Mouse (Mus musculus) CH12.LX (cell line): ENCODE measurements at regions not wholly inside any gene's neighbourhood (a gene's known extent, or its start where the extent isn't known, plus 50 kb on each side); places are given as distances from the start of the nearest gene placed in this dataset.

Source experiments
- DNase-seq: peaks from one replicate; pipeline ENCODE4 v3.0.0-alpha.2; 2013; ENCODE audit errors: extremely low read depth
- H3K27ac ChIP-seq: 2 replicates; pipeline ENCODE4 v1.5.1; 2012; ENCODE audit warnings: low read depth, mild to moderate bottlenecking, control low read depth, moderate library complexity; ENCODE audit not compliant: insufficient read depth
- H3K27me3 ChIP-seq: replicated peaks from 2 replicates; pipeline ENCODE3; 2012; ENCODE audit warnings: inconsistent platforms
- H3K36me3 ChIP-seq, 2 experiments: replicated peaks in 1 of 2; 2 replicates each; pipeline versions ENCODE3 to v1.6.1; 2012; ENCODE audit warnings: inconsistent platforms in 1 of 2, low read length in 1 of 2, mild to moderate bottlenecking in 1 of 2, mixed read lengths in 1 of 2, moderate library complexity in 1 of 2; ENCODE audit not compliant: control insufficient read depth in 1 of 2, insufficient read depth in 1 of 2
- H3K4me1 ChIP-seq, 2 experiments: 2 replicates each; pipeline ENCODE4 v1.6.1; 2012; ENCODE audit warnings: inconsistent platforms in 1 of 2, moderate library complexity in 1 of 2; ENCODE audit not compliant: insufficient read depth in 2 of 2, control insufficient read depth in 1 of 2
- H3K4me2 ChIP-seq: 2 replicates; pipeline ENCODE4 v1.6.1; 2012; ENCODE audit warnings: low read depth, mild to moderate bottlenecking, control low read depth; ENCODE audit not compliant: poor library complexity, insufficient read depth, severe bottlenecking
- H3K4me3 ChIP-seq, 3 experiments: fragments of 150-350 bp in 1 of 3; sonication (generic) in 1 of 3; replicated peaks in 1 of 3; 2 replicates each; pipeline versions ENCODE3 to v1.5.1; 2011 to 2012; ENCODE audit warnings: low read depth in 2 of 3, low read length in 2 of 3, mild to moderate bottlenecking in 2 of 3, moderate library complexity in 2 of 3, control low read depth in 1 of 3, improper control_type of control experiment in 1 of 3, inconsistent platforms in 1 of 3, mixed read lengths in 1 of 3; ENCODE audit not compliant: poor library complexity in 1 of 3
- H3K79me2 ChIP-seq: replicated peaks from 2 replicates; pipeline ENCODE4 v1.6.1; 2012; ENCODE audit warnings: mild to moderate bottlenecking, moderate library complexity; ENCODE audit not compliant: control insufficient read depth, poor library complexity, insufficient read depth, severe bottlenecking; ENCODE audit errors: extremely low read depth
- H3K9ac ChIP-seq: 2 replicates; pipeline ENCODE4 v1.6.1; 2012; ENCODE audit warnings: low read depth, mild to moderate bottlenecking, control low read depth, moderate library complexity; ENCODE audit not compliant: insufficient read depth
- H3K9me3 ChIP-seq: replicated peaks from 2 replicates; pipeline ENCODE3; 2012; ENCODE audit warnings: low read length, inconsistent platforms, mixed read lengths
- BHLHE40 ChIP-seq: IDR thresholded peaks from 2 replicates; pipeline ENCODE4 v1.6.1; 2011; ENCODE audit warnings: mild to moderate bottlenecking, low read depth, low read length, improper control_type of control experiment
- CHD2 ChIP-seq: IDR thresholded peaks from 2 replicates; pipeline ENCODE4 v1.6.1; 2011; ENCODE audit warnings: low read length, improper control_type of control experiment
- CTCF ChIP-seq, 2 experiments: IDR thresholded peaks in 1 of 2; conservative IDR thresholded peaks in 1 of 2; 2 replicates each; pipeline ENCODE4 v1.5.1; 2011 to 2012; ENCODE audit warnings: low read depth in 2 of 2, low read length in 2 of 2, improper control_type of control experiment in 1 of 2, inconsistent platforms in 1 of 2, mild to moderate bottlenecking in 1 of 2, moderate library complexity in 1 of 2
- ETS1 ChIP-seq: conservative IDR thresholded peaks from 2 replicates; pipeline ENCODE4 v1.6.1; 2012; ENCODE audit warnings: low read depth, mild to moderate bottlenecking, inconsistent platforms, low read length, improper control_type of control experiment, moderate library complexity
- HCFC1 ChIP-seq: IDR thresholded peaks from 2 replicates; pipeline ENCODE4 v1.6.1; 2012; ENCODE audit warnings: low read depth, mild to moderate bottlenecking, inconsistent platforms, low read length, improper control_type of control experiment
- MAFK ChIP-seq: IDR thresholded peaks from 2 replicates; pipeline ENCODE4 v1.6.1; 2011; ENCODE audit warnings: low read length, improper control_type of control experiment; ENCODE audit not compliant: insufficient replicate concordance
- MXI1 ChIP-seq: IDR thresholded peaks from 2 replicates; pipeline ENCODE4 v1.6.1; 2011; ENCODE audit warnings: mild to moderate bottlenecking, low read depth, low read length, improper control_type of control experiment
- MYC ChIP-seq: IDR thresholded peaks from 2 replicates; pipeline ENCODE4 v1.6.1; 2011; ENCODE audit warnings: low read depth, mild to moderate bottlenecking, improper control_type of control experiment, low read length
- NRF1 ChIP-seq: IDR thresholded peaks from 2 replicates; pipeline ENCODE4 v1.6.1; 2014; ENCODE audit warnings: low read depth, mild to moderate bottlenecking, inconsistent platforms, low read length, improper control_type of control experiment, moderate library complexity
- POLR2A ChIP-seq: IDR thresholded peaks from 2 replicates; pipeline ENCODE4 v1.6.1; 2011; ENCODE audit warnings: low read depth, mild to moderate bottlenecking, improper control_type of control experiment, low read length
- POLR2AphosphoS2 ChIP-seq: IDR thresholded peaks from 2 replicates; pipeline ENCODE4 v1.6.1; 2011; ENCODE audit warnings: low read depth, low read length, improper control_type of control experiment
- RAD21 ChIP-seq: IDR thresholded peaks from 2 replicates; pipeline ENCODE4 v1.6.1; 2011; ENCODE audit warnings: low read depth, mild to moderate bottlenecking, low read length, improper control_type of control experiment, moderate library complexity
- RCOR1 ChIP-seq: conservative IDR thresholded peaks from 2 replicates; pipeline ENCODE4 v1.6.1; 2012; ENCODE audit warnings: low read depth, mild to moderate bottlenecking, inconsistent platforms, low read length, improper control_type of control experiment
- SMC3 ChIP-seq: IDR thresholded peaks from 2 replicates; pipeline ENCODE4 v1.6.1; 2011; ENCODE audit warnings: low read depth, low read length, improper control_type of control experiment
- UBTF ChIP-seq: IDR thresholded peaks from 2 replicates; pipeline ENCODE4 v1.6.1; 2012; ENCODE audit warnings: low read depth, mild to moderate bottlenecking, inconsistent platforms, low read length, improper control_type of control experiment, moderate library complexity
- USF1 ChIP-seq: IDR thresholded peaks from 2 replicates; pipeline ENCODE4 v1.6.1; 2014; ENCODE audit warnings: low read depth, mild to moderate bottlenecking, inconsistent platforms, low read length, improper control_type of control experiment
- ZNF384 ChIP-seq: IDR thresholded peaks from 2 replicates; pipeline ENCODE4 v1.6.1; 2012; ENCODE audit warnings: low read depth, low read length, improper control_type of control experiment, inconsistent platforms
- dilution Hi-C: fragments of 300-500 bp; cut with MboI; formaldehyde crosslinking; loops from 2 replicates; pipeline ENCODE4 v1.14.3; 2020; ENCODE audit warnings: low sequenced_read_pairs; ENCODE audit not compliant: extremely low pct_unique_long_range_greater_than_20kb, extremely low pct_ligation_motif_present
- in situ Hi-C: fragments of 300-500 bp; cut with MboI; formaldehyde crosslinking; loops from 3 replicates; pipeline ENCODE4 v1.14.3; 2019; ENCODE audit warnings: low sequenced_read_pairs, low pct_ligation_motif_present, low pct_unique_long_range_greater_than_20kb, mixed read lengths

DNA sequence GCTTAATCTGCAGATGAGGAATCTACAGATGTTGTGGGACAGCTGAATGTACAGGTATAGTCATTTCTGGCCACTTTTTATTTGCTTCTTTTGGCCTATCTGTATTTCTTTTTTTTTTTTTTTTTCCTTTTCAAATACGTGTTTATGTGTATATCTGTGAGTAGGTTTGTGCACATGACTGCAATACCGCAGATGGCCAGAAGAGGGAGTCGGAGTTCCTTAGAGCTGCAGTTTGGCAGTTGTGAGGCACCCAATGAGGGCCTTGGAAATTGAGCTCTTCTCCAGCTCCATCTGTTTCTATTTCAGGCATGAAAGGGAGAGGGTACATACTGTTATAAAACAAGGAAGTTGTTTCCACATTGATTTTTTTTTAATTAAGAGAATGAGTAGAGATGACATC lies 137.2 kb upstream of the Smim23 start:
- H3K4me2 ChIP-seq = no peak overlapping the region
- H3K9me3 ChIP-seq = peaks cover 5% of the 10 kb centered on the region
- dilution Hi-C loops = no loop called here
- no peak overlapping the region for H3K9ac ChIP-seq
- peaks cover 18% of the 10 kb centered on the region for H3K27me3 ChIP-seq
- no peaks in the 10 kb centered on the region for H3K79me2 ChIP-seq
- no peak overlapping the region for H3K27ac ChIP-seq
- DNase-seq = peak; percentile 18
- no peaks in the 10 kb centered on the region for H3K4me1 ChIP-seq
- H3K36me3 ChIP-seq = no peaks in the 10 kb centered on the region
- in situ Hi-C loops = no loop called here
- TF ChIP-seq CTCF (conservative IDR thresholded peaks at IDR 0.05 in 1 of 2, IDR thresholded peaks at IDR 0.05 in 1 of 2; ENCODE audit: low read depth in 2 of 2, low read length in 2 of 2) (peak; percentile 63 to 65), MXI1 (no peak), SMC3 (peak; percentile 63), RAD21 (peak; percentile 54), BHLHE40 (0 out of 2 replicates have a peak, but pooled peaks have one; percentile 19), HCFC1 (no peak), ZNF384 (0 out of 2 replicates have a peak, but pooled peaks have one; percentile 31)
- H3K4me3 ChIP-seq = no peak overlapping the region

DNA sequence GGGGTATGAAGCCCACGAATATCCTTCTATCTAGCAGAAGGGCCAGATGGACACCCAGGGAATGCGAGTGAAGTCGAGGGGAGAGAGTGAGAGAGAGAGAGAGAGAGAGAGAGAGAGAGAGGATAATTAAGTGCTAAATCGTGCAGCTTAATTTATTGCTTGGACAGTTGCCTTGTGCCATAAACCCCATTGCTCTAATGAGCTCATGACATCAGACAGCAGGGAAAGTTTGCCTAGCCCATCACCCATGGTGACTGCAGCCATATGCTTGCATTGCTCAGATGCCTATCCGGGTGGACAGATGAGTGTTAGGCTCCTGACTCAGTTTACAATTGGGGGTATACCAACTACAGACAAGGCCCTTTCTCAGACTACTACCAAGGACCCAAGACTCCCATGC lies 134.6 kb upstream of the Smim23 start:
- Histone ChIP-seq H3K79me2 (no peaks in the 10 kb centered on the region), H3K9me3 (peaks cover 5% of the 10 kb centered on the region), H3K36me3 (no peaks in the 10 kb centered on the region), H3K4me2 (no peak overlapping the region)
- TF ChIP-seq CTCF (conservative IDR thresholded peaks at IDR 0.05 in 1 of 2, IDR thresholded peaks at IDR 0.05 in 1 of 2; ENCODE audit: low read depth in 2 of 2, low read length in 2 of 2) = no peak
- no peak for TF ChIP-seq NRF1
- no peak for TF ChIP-seq MAFK
- no peak for TF ChIP-seq USF1
- no peak for TF ChIP-seq UBTF
- TF ChIP-seq POLR2AphosphoS2 = no peak
- TF ChIP-seq MYC = no peak
- no peak for TF ChIP-seq SMC3
- TF ChIP-seq RCOR1 = no peak
- TF ChIP-seq ETS1 = no peak
- no peak for TF ChIP-seq CHD2
- no peak for TF ChIP-seq POLR2A
- TF ChIP-seq, all 38 proteins: peak for 0
- peaks cover 19% of the 10 kb centered on the region for H3K27me3 ChIP-seq
- no peak overlapping the region for H3K4me3 ChIP-seq
- dilution Hi-C loops (no loop called here), in situ Hi-C loops (no loop called here)
- no peak for DNase-seq
- no peak overlapping the region for H3K27ac ChIP-seq
- no peaks in the 10 kb centered on the region for H3K4me1 ChIP-seq
- no peak overlapping the region for H3K9ac ChIP-seq
